Mouse (Mus musculus): Measurements from ENCODE around the gene Neurl3.
A peak's percentile ranks its signal among the peaks of the same experiment; 100 is the strongest.

Gene Neurl3

DNA sequence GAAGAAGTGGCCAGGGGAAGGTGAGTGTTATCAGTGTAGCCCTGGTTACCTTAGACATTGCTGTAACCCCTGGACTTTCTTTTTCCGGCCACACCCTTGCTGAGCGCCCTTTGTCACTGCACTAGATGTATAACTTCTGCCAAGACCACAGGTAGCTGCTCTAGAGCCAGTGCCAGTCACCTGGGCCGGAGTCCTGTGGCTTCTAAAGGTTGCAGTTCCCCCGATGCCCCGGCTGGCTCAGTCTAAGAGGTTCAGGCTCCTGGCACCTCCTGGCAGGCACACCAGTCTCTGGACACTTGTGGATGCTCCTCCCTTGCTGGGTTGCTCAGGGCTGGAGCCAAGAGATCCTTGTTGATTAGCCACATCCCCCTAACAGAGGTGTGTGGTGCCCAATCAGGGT, at the start of gene Neurl3:
Neurl3 (minus strand) TSS at position 225 of the 400 bp plus-strand sequence.
- no peak for DNase-seq (ENCODE audit: low spot score in 2 of 2)

GRCm38 (mm10) chr1:36323746-36324448, 49.4 kb upstream of the Neurl3 start:
- peak; percentile 67 to 70 for DNase-seq (ENCODE audit: low spot score in 2 of 2)

DNA sequence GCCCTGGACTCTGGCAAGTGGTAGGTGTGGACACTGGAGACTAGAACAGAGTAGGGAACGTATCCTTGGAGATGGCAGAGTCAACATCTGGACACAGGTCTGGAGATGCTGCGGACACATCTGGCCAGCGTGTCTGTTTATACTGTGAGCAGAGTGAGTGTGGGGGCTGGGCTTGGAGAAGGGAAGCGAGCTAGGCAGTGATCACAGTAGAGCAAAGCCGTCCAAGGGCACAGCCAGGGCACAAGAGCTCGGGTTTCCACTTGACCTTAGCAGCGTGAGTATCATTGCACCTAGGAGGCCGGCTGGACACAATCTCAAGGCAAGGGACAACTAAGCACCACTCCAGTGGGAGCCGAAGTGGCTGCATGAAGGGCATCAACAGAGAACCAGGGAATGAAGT, 48.6 kb upstream of the Neurl3 start:
- DNase-seq (ENCODE audit: low spot score in 2 of 2), result no peak

GRCm38 (mm10) chr1:36321829-36322573, 47.5 kb upstream of the Neurl3 start:
- no peak for DNase-seq (ENCODE audit: low spot score in 2 of 2)

DNA sequence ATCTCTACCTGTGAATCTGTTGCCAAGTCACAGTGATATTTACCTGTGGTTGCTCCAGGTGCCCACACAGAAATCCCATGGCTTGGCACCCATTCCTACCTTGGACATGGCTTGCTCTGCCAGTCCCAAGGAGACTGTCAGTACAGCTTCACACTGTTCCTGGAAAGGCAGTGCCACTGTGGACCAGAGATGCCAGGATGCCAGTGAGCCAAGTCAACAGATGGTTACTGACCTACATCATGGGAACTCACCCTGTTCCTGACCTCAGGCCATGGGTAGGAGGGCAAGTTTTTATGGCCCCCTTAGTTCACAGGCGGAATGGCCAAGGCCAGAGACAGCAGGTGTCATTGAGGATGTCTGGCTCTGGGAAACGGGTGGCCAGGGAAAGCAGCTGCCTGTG, 46.7 kb upstream of the Neurl3 start:
- DNase-seq (ENCODE audit: low spot score in 2 of 2), result no peak

DNA sequence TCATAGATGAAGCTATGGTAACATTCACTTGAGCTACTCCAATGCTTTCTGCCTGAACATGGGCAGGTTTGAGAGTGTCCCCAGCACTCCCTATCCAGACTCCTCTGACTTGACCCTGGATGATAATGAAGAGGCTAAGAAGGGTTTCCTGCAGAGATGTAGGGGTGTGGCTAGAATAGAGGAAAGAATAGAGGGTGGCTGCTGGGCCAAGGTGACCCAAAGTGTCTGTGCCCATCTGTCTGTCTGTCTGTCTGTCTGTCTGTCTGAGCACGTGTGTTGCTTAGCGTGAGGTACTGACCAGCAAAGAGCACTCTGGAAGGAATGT, 41.3 kb upstream of the Neurl3 start:
- no peak for DNase-seq (ENCODE audit: low spot score in 2 of 2)

GRCm38 (mm10) chr1:36314959-36315775, 40.7 kb upstream of the Neurl3 start:
- no peak for DNase-seq (ENCODE audit: low spot score in 2 of 2)

DNA sequence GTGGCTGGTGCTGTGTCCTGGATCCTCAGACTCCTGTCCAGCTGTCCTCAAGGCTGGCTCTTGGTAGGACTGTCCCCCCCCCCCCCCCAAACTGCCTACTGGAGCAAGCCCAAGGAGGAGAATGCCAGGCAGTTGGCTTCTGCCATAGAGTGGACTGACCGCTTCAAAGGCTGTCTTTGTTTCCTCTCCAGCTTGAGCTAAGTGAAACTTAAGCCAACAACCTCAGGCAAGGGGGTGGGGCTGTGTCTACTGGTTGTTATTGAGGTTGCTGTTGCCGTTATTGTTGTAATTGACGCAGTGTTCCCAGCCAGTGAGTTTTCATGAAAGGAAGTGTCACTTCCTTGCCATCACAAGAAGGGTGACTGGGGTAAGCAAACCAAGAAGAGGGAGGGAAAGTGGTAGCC, 35.0 kb upstream of the Neurl3 start:
- peak; percentile 37 to 50 for DNase-seq (ENCODE audit: low spot score in 2 of 2)

GRCm38 (mm10) chr1:36308966-36309475, 34.5 kb upstream of the Neurl3 start:
- DNase-seq (ENCODE audit: low spot score in 2 of 2), result no peak

DNA sequence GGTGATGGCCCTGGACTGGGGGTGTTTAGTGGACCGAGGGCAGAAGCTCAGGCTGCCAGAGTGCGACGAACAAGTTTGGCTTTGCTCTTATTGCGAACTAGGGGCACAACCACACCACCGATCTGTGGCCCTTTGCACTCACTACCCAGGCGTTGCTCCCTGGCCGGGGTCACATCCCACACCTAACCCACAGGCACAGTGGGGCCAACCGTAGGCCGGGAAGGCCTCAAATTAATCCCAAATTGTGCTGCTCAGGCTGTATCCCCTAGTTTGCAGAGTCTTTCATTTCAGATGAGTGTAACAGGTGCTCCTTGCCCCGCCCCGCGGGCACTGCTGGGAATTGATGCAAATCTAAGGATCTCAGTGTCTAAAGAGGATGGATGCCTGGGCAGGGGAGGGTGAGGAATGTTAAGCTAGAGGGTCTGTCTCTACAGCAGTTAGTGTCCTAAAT, 34.0 kb upstream of the Neurl3 start:
- no peak for DNase-seq (ENCODE audit: low spot score in 2 of 2)

DNA sequence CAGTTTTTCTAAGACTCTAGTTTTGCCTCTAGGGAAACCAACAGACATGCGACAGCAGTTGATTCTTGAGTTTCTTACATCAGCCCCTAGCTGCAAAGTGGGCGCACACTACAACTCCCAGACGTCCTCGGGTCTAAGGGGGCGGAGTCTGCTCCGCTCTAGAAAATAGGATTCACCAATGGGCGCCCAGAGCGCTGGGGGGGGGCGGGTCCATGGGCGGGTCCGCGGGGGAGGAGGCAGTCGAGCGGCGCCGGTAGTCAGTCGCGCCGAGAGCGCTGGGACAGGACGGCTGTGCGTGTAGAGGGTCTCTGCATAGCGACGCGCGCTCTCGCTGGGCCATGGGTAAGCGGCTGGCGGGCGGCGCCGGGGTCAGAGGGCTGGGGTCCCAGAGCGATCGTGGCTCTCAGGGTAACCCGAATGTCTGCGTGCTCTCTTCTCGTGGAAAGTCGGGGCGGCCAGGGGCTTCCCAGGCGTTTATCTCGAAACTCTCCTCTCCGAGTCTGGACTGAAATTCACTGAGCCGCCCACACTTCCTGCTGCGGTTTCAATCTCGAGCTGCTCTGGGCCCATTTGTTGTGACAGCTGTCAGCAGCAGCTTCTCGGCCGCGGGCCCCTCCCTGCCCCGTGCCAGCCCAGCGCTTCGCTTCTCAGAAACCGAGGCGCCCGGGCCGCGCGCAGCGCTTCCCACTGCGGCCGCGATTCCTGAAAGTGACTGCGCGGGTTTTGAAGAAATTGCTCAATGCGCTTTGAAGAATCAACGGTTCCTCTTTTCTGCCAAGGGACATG, 33.2 kb upstream of the Neurl3 start, which contains the start of gene Arid5a:
Arid5a (plus strand) TSS at position 239 of the 786 bp plus-strand sequence.
- peak; percentile 79 to 87 for DNase-seq (ENCODE audit: low spot score in 2 of 2)

DNA sequence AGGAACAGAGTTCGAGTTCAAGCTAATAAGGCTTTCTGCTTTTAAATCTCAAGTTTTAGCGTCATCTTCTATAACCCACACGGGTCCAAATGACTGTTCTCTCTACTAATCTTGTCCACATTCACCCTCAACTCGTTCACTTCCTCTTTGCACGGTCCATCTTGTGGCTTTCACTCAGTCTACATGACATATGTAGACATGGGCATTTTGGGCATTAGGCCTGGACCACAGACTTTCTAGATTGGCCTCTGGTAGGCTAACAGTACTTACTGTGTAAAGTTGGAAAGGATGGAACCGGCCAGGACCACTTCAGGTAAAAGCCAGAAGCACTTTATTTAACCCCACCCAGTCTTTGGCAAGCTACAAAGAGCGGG, 32.6 kb upstream of the Neurl3 start:
- no peak for DNase-seq (ENCODE audit: low spot score in 2 of 2)

DNA sequence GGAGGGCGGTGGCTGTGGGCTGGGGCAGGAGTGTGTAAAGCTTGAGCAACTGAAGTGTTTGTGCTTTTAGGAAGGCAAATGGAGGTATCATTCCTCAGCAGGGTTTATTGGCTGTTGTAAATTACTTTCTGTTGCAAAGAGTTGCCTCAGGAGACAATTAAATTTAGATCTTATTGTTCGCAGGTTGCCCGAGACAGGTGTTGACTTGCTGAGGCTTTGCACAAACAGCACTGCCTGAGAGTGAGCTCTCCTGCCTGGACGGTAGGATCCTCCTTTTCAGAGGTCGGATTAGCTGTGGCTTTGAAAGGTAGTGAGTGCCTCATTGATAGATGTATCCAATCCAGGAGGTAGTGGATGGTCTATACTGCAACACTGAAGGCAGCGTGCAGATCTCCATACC, 31.6 kb upstream of the Neurl3 start:
- no peak for DNase-seq (ENCODE audit: low spot score in 2 of 2)

GRCm38 (mm10) chr1:36304764-36305163, 30.3 kb upstream of the Neurl3 start:
- no peak for DNase-seq (ENCODE audit: low spot score in 2 of 2)

DNA sequence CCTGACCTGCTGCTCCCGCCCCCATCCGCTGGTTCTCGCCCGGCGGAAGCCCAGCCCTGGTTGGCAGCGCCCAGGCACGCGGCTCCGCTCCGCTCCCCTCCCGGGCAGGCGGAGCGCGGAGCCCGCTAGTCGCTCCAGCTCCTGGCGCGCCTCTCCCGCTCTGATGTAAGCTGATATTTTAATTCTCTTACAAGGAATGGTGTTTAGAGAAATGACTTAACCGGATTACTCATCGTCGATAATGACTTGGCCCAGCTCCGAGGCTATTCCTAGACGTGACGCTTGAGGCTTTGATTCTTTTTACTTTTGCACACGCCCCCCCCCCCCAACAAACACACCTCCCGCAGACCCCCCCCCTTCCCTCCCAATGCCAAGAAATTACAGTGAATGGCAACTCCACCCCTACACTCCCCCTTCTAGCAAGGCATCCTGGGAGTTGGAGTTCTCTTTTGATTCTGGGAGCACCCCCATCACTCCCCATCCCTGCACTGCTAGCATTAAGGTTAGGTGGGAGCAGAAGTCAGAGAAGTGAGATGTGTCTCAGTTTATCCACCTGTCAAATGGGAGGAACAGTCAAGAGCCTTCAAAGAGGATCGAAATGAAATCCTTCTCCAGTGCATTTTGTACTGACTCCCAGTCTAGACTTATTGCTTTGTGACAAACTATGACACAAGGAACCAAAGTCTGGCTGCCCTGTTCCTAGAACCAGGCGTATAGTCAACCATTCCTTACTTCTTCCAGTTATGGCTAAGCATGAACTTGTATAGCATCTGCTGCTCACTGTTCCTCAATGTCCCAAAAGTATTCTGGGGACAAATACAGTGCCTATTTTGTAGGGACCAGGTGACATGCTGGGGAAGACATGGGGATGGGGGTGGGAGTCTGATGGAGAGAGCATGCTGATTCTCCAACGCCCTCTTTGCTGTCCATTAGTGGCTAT, 29.2 kb upstream of the Neurl3 start:
- peak; percentile 81 to 92 for DNase-seq (ENCODE audit: low spot score in 2 of 2)

DNA sequence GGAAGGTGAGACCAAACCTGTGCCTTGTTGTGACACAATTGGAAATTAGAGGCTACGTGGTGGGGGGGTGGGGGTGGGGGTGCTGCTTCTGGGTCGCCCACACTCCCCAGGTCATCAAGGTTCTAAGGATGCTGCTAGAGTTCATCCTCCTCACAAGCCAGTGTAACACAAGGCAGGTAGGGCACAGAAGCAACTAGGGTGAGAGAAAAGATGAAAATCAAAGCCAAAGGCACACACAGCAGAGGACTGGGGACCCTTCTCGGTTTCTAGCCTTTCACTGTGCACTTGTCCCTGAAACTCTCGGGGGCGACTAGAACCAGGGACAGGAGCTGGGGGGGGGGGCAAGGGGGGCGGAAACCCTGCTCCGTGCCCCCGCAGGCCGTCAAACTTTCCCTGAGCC, 28.5 kb upstream of the Neurl3 start:
- no peak for DNase-seq (ENCODE audit: low spot score in 2 of 2)

GRCm38 (mm10) chr1:36302273-36302672, 27.8 kb upstream of the Neurl3 start:
- DNase-seq (ENCODE audit: low spot score in 2 of 2), result no peak

DNA sequence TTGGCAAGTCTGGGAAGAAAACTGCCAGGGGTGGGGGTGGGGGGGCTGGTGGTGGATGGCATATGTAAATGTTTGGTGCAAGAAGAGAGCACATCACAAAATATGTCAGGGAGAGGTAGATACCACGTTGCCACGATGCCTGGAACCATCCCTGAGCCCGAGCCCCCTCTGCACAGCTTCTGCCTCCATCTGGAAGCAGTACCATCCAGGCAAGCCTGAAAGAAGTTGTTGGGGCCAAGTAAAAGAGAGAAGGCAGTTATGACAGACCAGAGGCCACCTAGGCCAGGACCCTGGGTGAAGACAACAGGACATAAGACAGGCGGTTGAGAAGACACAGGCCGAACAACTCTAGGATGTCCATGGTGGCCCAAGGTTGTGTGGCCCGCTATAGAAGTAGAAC, 26.0 kb upstream of the Neurl3 start:
- DNase-seq (ENCODE audit: low spot score in 2 of 2), result no peak

- no peak for DNase-seq (ENCODE audit: low spot score in 2 of 2)
These were observed 25.2 kb upstream of the Neurl3 start for GRCm38 (mm10) chr1:36299676-36300075.

DNA sequence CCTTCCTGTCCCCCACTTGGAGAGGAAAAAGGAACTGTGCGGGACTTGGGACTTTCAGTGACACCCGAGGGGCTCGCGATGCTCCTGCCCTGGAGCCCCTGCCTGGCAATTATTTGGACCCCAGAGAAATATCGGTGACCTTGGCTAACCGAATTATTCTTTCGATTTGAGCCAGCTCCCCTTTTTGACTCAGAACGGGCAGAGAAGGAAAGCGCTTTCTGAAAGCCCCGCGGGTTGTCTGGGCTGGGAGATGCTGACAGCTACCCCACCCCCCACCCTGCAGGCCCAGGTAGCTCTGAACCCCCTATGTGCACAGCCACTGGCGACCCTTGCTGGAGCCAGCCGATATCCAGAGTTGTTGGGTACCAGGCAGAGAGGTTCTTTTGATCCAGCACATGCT, 24.6 kb upstream of the Neurl3 start:
- no peak for DNase-seq (ENCODE audit: low spot score in 2 of 2)
